In the genomic region with DNA sequence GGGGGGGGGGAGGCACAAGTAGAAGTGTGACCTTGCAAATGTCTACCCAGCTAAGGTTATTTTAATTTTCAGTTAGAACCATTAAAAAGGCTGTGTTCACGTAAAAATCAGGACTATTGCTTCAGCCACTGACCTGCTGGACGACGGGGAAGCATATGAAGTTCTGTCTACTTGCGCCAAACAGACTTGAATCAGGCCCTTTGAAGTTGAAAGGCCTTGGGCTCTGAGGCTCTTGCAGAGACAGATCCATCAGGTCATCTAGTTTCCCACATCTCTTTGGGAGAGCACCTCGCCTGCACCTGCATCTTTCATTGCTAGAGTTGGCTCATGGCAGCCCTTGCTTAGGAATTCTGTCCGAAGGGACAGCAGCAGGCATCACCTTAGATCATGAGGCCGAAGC, we compare ENCODE assay signal across 20 mouse cellular contexts. TPM values are rescaled to one million over a fixed set of nuclear protein-coding genes. Genes with fewer than 3 reads are reported as not detected.
"Had no signal": no experiment of that assay in that cellular context is flagged by ENCODE, and none has a peak within 500 bp of the region (broad histone marks: within the 10 kb centered on the region; RNA-seq: fewer than 3 reads in every experiment).

No protein-coding gene starts in this region.

- H3K9ac ChIP-seq: neural tube, embryonic 12.5 days; neural tube, embryonic 13.5 days; neural tube, embryonic 15.5 days; stomach, embryonic 15.5 days had no signal

- H3K9me3 ChIP-seq: neural tube, embryonic 12.5 days; neural tube, embryonic 13.5 days; neural tube, embryonic 15.5 days; stomach, embryonic 15.5 days had no signal

- DNase-seq: retina, postnatal 1 day; right cerebral cortex, adult 18-20 months; right cerebral cortex, postnatal 14 days; right cerebral cortex, postnatal 25 days; right cerebral cortex, postnatal 4 days; spleen, adult 18-20 months; thymus, adult 18-20 months; thymus, adult 2 months; thymus, postnatal 14 days; thymus, postnatal 25 days; thymus, postnatal 36 days had no signal

- H3K36me3 ChIP-seq: neural tube, embryonic 13.5 days; neural tube, embryonic 15.5 days; stomach, embryonic 15.5 days had no signal

- H3K4me2 ChIP-seq: neural tube, embryonic 12.5 days; neural tube, embryonic 13.5 days; neural tube, embryonic 15.5 days; stomach, embryonic 15.5 days had no signal

- H3K27ac ChIP-seq: neural tube, embryonic 12.5 days; neural tube, embryonic 13.5 days; neural tube, embryonic 15.5 days; stomach, embryonic 15.5 days; stomach, postnatal 0 days had no signal

- H3K27me3 ChIP-seq: neural tube, embryonic 12.5 days; neural tube, embryonic 13.5 days; neural tube, embryonic 15.5 days; stomach, embryonic 15.5 days had no signal

- H3K4me3 ChIP-seq: neural tube, embryonic 12.5 days; neural tube, embryonic 13.5 days; neural tube, embryonic 15.5 days; stomach, embryonic 15.5 days had no signal

RNA-seq across cellular contexts. Expression of a gene that starts 5.7 kb away (rescaled TPM):
- polyA plus RNA-seq: small intestine, adult 2 months; spleen, adult 2 months had no signal

RNA-seq across cellular contexts. Expression of a gene that starts 24.1 kb away (rescaled TPM):
- polyA plus RNA-seq: small intestine, adult 2 months; spleen, adult 2 months; stomach, embryonic 14.5 days; stomach, embryonic 15.5 days; stomach, postnatal 0 days; urinary bladder, adult 2 months had no signal

RNA-seq across cellular contexts. Expression of a gene that starts 48.0 kb away (rescaled TPM):
- polyA plus RNA-seq: small intestine, adult 2 months had no signal
